Mouse (Mus musculus): ENCODE measurements at regions not wholly inside any gene's neighbourhood (a gene's known extent, or its start where the extent isn't known, plus 50 kb on each side); places are given as distances from the start of the nearest gene placed in this dataset.

GRCm38 (mm10) chr2:147623116-147623515 is 261.4 kb downstream of the Pax1 start:
- TF ChIP-seq CTCF (IDR thresholded peaks at IDR 0.05; ENCODE audit: extremely low read depth, insufficient read length, insufficient replicate concordance, low read depth, low read length): no peak
- TF ChIP-seq POLR2A (IDR thresholded peaks at IDR 0.05; ENCODE audit: low read depth, low read length): no peak
- H3K36me3 ChIP-seq (ENCODE audit: control insufficient read depth, insufficient read depth, low read length): no peaks in the 10 kb centered on the region
- no peak overlapping the region for H3K27ac ChIP-seq (ENCODE audit: insufficient read depth, low read depth, low read length)
- no peak overlapping the region for H3K4me3 ChIP-seq (ENCODE audit: low read depth, low read length)
- 74% methylated on average over 4 of the region's 4 CpGs for WGBS
- no peaks in the 10 kb centered on the region for H3K4me1 ChIP-seq (ENCODE audit: control insufficient read depth, insufficient read depth, insufficient read length, low read length)
- H3K27me3 ChIP-seq (ENCODE audit: control insufficient read depth, insufficient read depth, low read length): no peaks in the 10 kb centered on the region

GRCm38 (mm10) chr2:147617849-147618248 is 256.1 kb downstream of the Pax1 start:
- Histone ChIP-seq H3K27ac (ENCODE audit: insufficient read depth, low read depth, low read length) (no peak overlapping the region), H3K4me1 (ENCODE audit: control insufficient read depth, insufficient read depth, insufficient read length, low read length) (no peaks in the 10 kb centered on the region), H3K4me3 (ENCODE audit: low read depth, low read length) (no peak overlapping the region), H3K27me3 (ENCODE audit: control insufficient read depth, insufficient read depth, low read length) (no peaks in the 10 kb centered on the region), H3K36me3 (ENCODE audit: control insufficient read depth, insufficient read depth, low read length) (no peaks in the 10 kb centered on the region)
- 79% methylated on average over 10 of the region's 10 CpGs for WGBS
- TF ChIP-seq CTCF (IDR thresholded peaks at IDR 0.05; ENCODE audit: extremely low read depth, insufficient read length, insufficient replicate concordance, low read depth, low read length) (no peak), POLR2A (IDR thresholded peaks at IDR 0.05; ENCODE audit: low read depth, low read length) (no peak)

GRCm38 (mm10) chr2:147610343-147610742 is 248.6 kb downstream of the Pax1 start:
- Histone ChIP-seq H3K27me3 (ENCODE audit: control insufficient read depth, insufficient read depth, low read length) (no peaks in the 10 kb centered on the region), H3K27ac (ENCODE audit: insufficient read depth, low read depth, low read length) (no peak overlapping the region), H3K36me3 (ENCODE audit: control insufficient read depth, insufficient read depth, low read length) (no peaks in the 10 kb centered on the region), H3K4me3 (ENCODE audit: low read depth, low read length) (no peak overlapping the region), H3K4me1 (ENCODE audit: control insufficient read depth, insufficient read depth, insufficient read length, low read length) (no peaks in the 10 kb centered on the region)
- no peak for TF ChIP-seq POLR2A (IDR thresholded peaks at IDR 0.05; ENCODE audit: low read depth, low read length)
- no peak for TF ChIP-seq CTCF (IDR thresholded peaks at IDR 0.05; ENCODE audit: extremely low read depth, insufficient read length, insufficient replicate concordance, low read depth, low read length)

GRCm38 (mm10) chr2:147601639-147602038 is 239.9 kb downstream of the Pax1 start:
- no peaks in the 10 kb centered on the region for H3K4me1 ChIP-seq (ENCODE audit: control insufficient read depth, insufficient read depth, insufficient read length, low read length)
- TF ChIP-seq CTCF (IDR thresholded peaks at IDR 0.05; ENCODE audit: extremely low read depth, insufficient read length, insufficient replicate concordance, low read depth, low read length) (no peak), POLR2A (IDR thresholded peaks at IDR 0.05; ENCODE audit: low read depth, low read length) (no peak)
- H3K36me3 ChIP-seq (ENCODE audit: control insufficient read depth, insufficient read depth, low read length): no peaks in the 10 kb centered on the region
- no peak overlapping the region for H3K4me3 ChIP-seq (ENCODE audit: low read depth, low read length)
- no peak overlapping the region for H3K27ac ChIP-seq (ENCODE audit: insufficient read depth, low read depth, low read length)
- 65% methylated on average over 2 of the region's 2 CpGs for WGBS
- H3K27me3 ChIP-seq (ENCODE audit: control insufficient read depth, insufficient read depth, low read length): no peaks in the 10 kb centered on the region

GRCm38 (mm10) chr2:147572413-147572812 is 210.7 kb downstream of the Pax1 start:
- no peak overlapping the region for H3K4me3 ChIP-seq (ENCODE audit: low read depth, low read length)
- TF ChIP-seq POLR2A (IDR thresholded peaks at IDR 0.05; ENCODE audit: low read depth, low read length): no peak
- no peak for TF ChIP-seq CTCF (IDR thresholded peaks at IDR 0.05; ENCODE audit: extremely low read depth, insufficient read length, insufficient replicate concordance, low read depth, low read length)
- WGBS: 78% methylated on average over 1 of the region's 1 CpGs
- no peak overlapping the region for H3K27ac ChIP-seq (ENCODE audit: insufficient read depth, low read depth, low read length)
- H3K27me3 ChIP-seq (ENCODE audit: control insufficient read depth, insufficient read depth, low read length): no peaks in the 10 kb centered on the region
- no peaks in the 10 kb centered on the region for H3K4me1 ChIP-seq (ENCODE audit: control insufficient read depth, insufficient read depth, insufficient read length, low read length)
- no peaks in the 10 kb centered on the region for H3K36me3 ChIP-seq (ENCODE audit: control insufficient read depth, insufficient read depth, low read length)

- Histone ChIP-seq H3K4me1 (ENCODE audit: control insufficient read depth, insufficient read depth, insufficient read length, low read length) (no peaks in the 10 kb centered on the region), H3K27me3 (ENCODE audit: control insufficient read depth, insufficient read depth, low read length) (no peaks in the 10 kb centered on the region), H3K27ac (ENCODE audit: insufficient read depth, low read depth, low read length) (no peak overlapping the region), H3K36me3 (ENCODE audit: control insufficient read depth, insufficient read depth, low read length) (no peaks in the 10 kb centered on the region), H3K4me3 (ENCODE audit: low read depth, low read length) (no peak overlapping the region)
- TF ChIP-seq CTCF (IDR thresholded peaks at IDR 0.05; ENCODE audit: extremely low read depth, insufficient read length, insufficient replicate concordance, low read depth, low read length): no peak
- no peak for TF ChIP-seq POLR2A (IDR thresholded peaks at IDR 0.05; ENCODE audit: low read depth, low read length)
- WGBS: 55% methylated on average over 7 of the region's 7 CpGs
Measured at GRCm38 (mm10) chr2:147561220-147561619, 199.5 kb downstream of the Pax1 start.

- Histone ChIP-seq H3K4me3 (ENCODE audit: low read depth, low read length) (no peak overlapping the region), H3K27ac (ENCODE audit: insufficient read depth, low read depth, low read length) (no peak overlapping the region), H3K27me3 (ENCODE audit: control insufficient read depth, insufficient read depth, low read length) (no peaks in the 10 kb centered on the region), H3K36me3 (ENCODE audit: control insufficient read depth, insufficient read depth, low read length) (no peaks in the 10 kb centered on the region), H3K4me1 (ENCODE audit: control insufficient read depth, insufficient read depth, insufficient read length, low read length) (no peaks in the 10 kb centered on the region)
- TF ChIP-seq CTCF (IDR thresholded peaks at IDR 0.05; ENCODE audit: extremely low read depth, insufficient read length, insufficient replicate concordance, low read depth, low read length): no peak
- TF ChIP-seq POLR2A (IDR thresholded peaks at IDR 0.05; ENCODE audit: low read depth, low read length): no peak
- 75% methylated on average over 20 of the region's 20 CpGs for WGBS
Measured at GRCm38 (mm10) chr2:147560426-147561155, 198.9 kb downstream of the Pax1 start.
